Mouse (Mus musculus): ENCODE data around the gene Odaph.
A peak's percentile ranks its signal among the peaks of the same experiment; 100 is the strongest.
"Not testable (repeated sequence)": the region's sequence is repeated elsewhere in the genome, so short reads cannot be mapped to it uniquely, and the experiment has no call there.

Gene Odaph

GRCm38 (mm10) chr5:91987236-91987635 lies at the start of gene Odaph:
Odaph (plus strand) TSS chr5:91987475.
- DNase-seq (ENCODE audit: low spot score in 2 of 2), result no peak

GRCm38 (mm10) chr5:91945609-91946008 lies 41.7 kb upstream of the Odaph start:
- not testable (repeated sequence) for DNase-seq (ENCODE audit: low spot score in 2 of 2)

GRCm38 (mm10) chr5:91947008-91947407 lies 40.3 kb upstream of the Odaph start:
- DNase-seq (ENCODE audit: low spot score in 2 of 2), result no peak

GRCm38 (mm10) chr5:91949441-91949840 lies 37.8 kb upstream of the Odaph start:
- DNase-seq (ENCODE audit: low spot score in 2 of 2), result no peak

- DNase-seq (ENCODE audit: low spot score in 2 of 2), result no peak
Measured at GRCm38 (mm10) chr5:91951404-91951803, 35.9 kb upstream of the Odaph start.

- no peak for DNase-seq (ENCODE audit: low spot score in 2 of 2)
Measured at GRCm38 (mm10) chr5:91956991-91957760, 30.1 kb upstream of the Odaph start.

- DNase-seq (ENCODE audit: low spot score in 2 of 2), result no peak
Measured at GRCm38 (mm10) chr5:91959096-91959495, 28.2 kb upstream of the Odaph start.

- DNase-seq (ENCODE audit: low spot score in 2 of 2), result no peak
Measured at GRCm38 (mm10) chr5:91959986-91960385, 27.3 kb upstream of the Odaph start.

GRCm38 (mm10) chr5:91960606-91961254 lies 26.5 kb upstream of the Odaph start:
- DNase-seq (ENCODE audit: low spot score in 2 of 2), result no peak

GRCm38 (mm10) chr5:91961370-91961769 lies 25.9 kb upstream of the Odaph start:
- DNase-seq (ENCODE audit: low spot score in 2 of 2), result no peak

- DNase-seq (ENCODE audit: low spot score in 2 of 2), result no peak
Measured at GRCm38 (mm10) chr5:91962259-91962638, 25.0 kb upstream of the Odaph start.

GRCm38 (mm10) chr5:91962639-91963440 lies 24.4 kb upstream of the Odaph start, which contains the start of gene Rchy1:
Rchy1 (minus strand) TSS chr5:91963068.
- DNase-seq (ENCODE audit: low spot score in 2 of 2), result peak; percentile 75 to 93

- DNase-seq (ENCODE audit: low spot score in 2 of 2), result no peak
Measured at GRCm38 (mm10) chr5:91972046-91972445, 15.2 kb upstream of the Odaph start.

GRCm38 (mm10) chr5:91974002-91974401 lies 13.3 kb upstream of the Odaph start:
- DNase-seq (ENCODE audit: low spot score in 2 of 2), result no peak

- no peak for DNase-seq (ENCODE audit: low spot score in 2 of 2)
Measured at GRCm38 (mm10) chr5:91975758-91976157, 11.5 kb upstream of the Odaph start.

- DNase-seq (ENCODE audit: low spot score in 2 of 2), result no peak
Measured at GRCm38 (mm10) chr5:91976566-91977396, 10.5 kb upstream of the Odaph start.

- DNase-seq (ENCODE audit: low spot score in 2 of 2), result no peak
Measured at GRCm38 (mm10) chr5:91977397-91977770, 9.9 kb upstream of the Odaph start.

GRCm38 (mm10) chr5:91981176-91981840 lies 6.0 kb upstream of the Odaph start:
- DNase-seq (ENCODE audit: low spot score in 2 of 2), result no peak

- DNase-seq (ENCODE audit: low spot score in 2 of 2), result no peak
Measured at GRCm38 (mm10) chr5:91983490-91983889, 3.8 kb upstream of the Odaph start.

GRCm38 (mm10) chr5:91985721-91986120 lies 1.6 kb upstream of the Odaph start:
- no peak for DNase-seq (ENCODE audit: low spot score in 2 of 2)

GRCm38 (mm10) chr5:91987799-91988198 lies 524 bp downstream of the Odaph start:
- no peak for DNase-seq (ENCODE audit: low spot score in 2 of 2)
